Mouse (Mus musculus) neural tube, embryonic 14.5 days (tissue): Measurements from ENCODE around the gene Rsc1a1. TPM values are rescaled to one million over a fixed set of nuclear protein-coding genes. Genes with fewer than 3 reads are reported as not detected.

Experiments used
- ATAC-seq: fragments of 200-750 bp; cut with Nextera tagmentation; 2 replicates; pipeline ENCODE4 v1.8.0; 2017; ENCODE audit warnings: low read depth, mild to moderate bottlenecking, moderate TSS enrichment, moderate library complexity
- H3K27ac ChIP-seq: fragments of 300-500 bp; sonication (generic); 2 replicates; pipeline ENCODE4 v1.5.1; 2014; ENCODE audit warnings: low read depth, mild to moderate bottlenecking, control low read depth, low read length, moderate library complexity, mixed read lengths
- H3K27me3 ChIP-seq: fragments of 300-500 bp; sonication (generic); 2 replicates; pipeline ENCODE4 v1.6.1; 2014; ENCODE audit warnings: low read length; ENCODE audit not compliant: control insufficient read depth, insufficient read depth
- H3K36me3 ChIP-seq: fragments of 300-500 bp; sonication (generic); 2 replicates; pipeline ENCODE4 v1.6.1; 2014; ENCODE audit warnings: low read length, mixed read lengths; ENCODE audit not compliant: control insufficient read depth, insufficient read depth
- H3K4me1 ChIP-seq: fragments of 300-500 bp; sonication (generic); 2 replicates; pipeline ENCODE4 v1.6.1; 2014; ENCODE audit warnings: low read length; ENCODE audit not compliant: control insufficient read depth, insufficient read depth
- H3K4me2 ChIP-seq: fragments of 300-500 bp; sonication (generic); 2 replicates; pipeline ENCODE4 v1.6.1; 2014; ENCODE audit warnings: mild to moderate bottlenecking, low read depth, low read length, control low read depth
- H3K4me3 ChIP-seq: fragments of 300-500 bp; sonication (generic); 2 replicates; pipeline ENCODE4 v1.5.1; 2014; ENCODE audit warnings: low read depth, low read length, control low read depth, mixed read lengths
- H3K9ac ChIP-seq: fragments of 300-500 bp; sonication (generic); replicated peaks from 2 replicates; pipeline ENCODE4 v1.6.1; 2014; ENCODE audit warnings: low read depth, mild to moderate bottlenecking, control low read depth, low read length, mixed read lengths
- H3K9me3 ChIP-seq: fragments of 300-500 bp; sonication (generic); 2 replicates; pipeline ENCODE4 v1.6.1; 2016; ENCODE audit warnings: low read length; ENCODE audit not compliant: control insufficient read depth
- WGBS: fragments of 180-500 bp; shearing (Covaris S2); extraction: QIAGEN DNeasy Blood & Tissue Kit; methylation state at CpG from one replicate; pipeline ENCODE4 v1.1.7; 2014; 5-methylcytosine and 5-hydroxymethylcytosine counted together
- polyA plus RNA-seq: library from polyadenylated mRNA; unstranded; fragments of >200 nt; fragmentation: Nextera tagmentation; extraction: Ambion mirVana; gene quantifications from 2 replicates; pipeline ENCODE4 v1.2.1, GENCODE M21; 2014

Rsc1a1 gene
- polyA plus RNA-seq, 1 experiment from 2014 or later, result 0.83 TPM

GRCm38 (mm10) chr4:141723673-141724068 lies 38.3 kb upstream of the Rsc1a1 start:
- Histone ChIP-seq H3K4me1 (peaks cover 17% of the 10 kb centered on the region), H3K4me2 (peak overlapping the region; percentile 84), H3K27ac (peak overlapping the region; percentile 91; the same call in 1 of the 2 replicates), H3K36me3 (no peaks in the 10 kb centered on the region), H3K9me3 (no peaks in the 10 kb centered on the region), H3K9ac (peak overlapping the region; percentile 90), H3K4me3 (peak overlapping the region; percentile 99), H3K27me3 (no peaks in the 10 kb centered on the region)
- 8% methylated on average over 13 of the region's 13 CpGs for whole genome bisulfite sequencing
- peak; percentile 84 for ATAC-seq

- under 1% methylated on average over 47 of the region's 105 CpGs for WGBS
- Histone ChIP-seq H3K36me3 (no peaks in the 10 kb centered on the region), H3K4me2 (peak within 1 kb of the TSS; percentile 84), H3K9ac (peak within 1 kb of the TSS; percentile 90), H3K27ac (peak within 1 kb of the TSS; percentile 91), H3K4me3 (peak within 1 kb of the TSS; percentile 99), H3K4me1 (peaks cover 17% of the 10 kb centered on the region), H3K27me3 (no peaks in the 10 kb centered on the region), H3K9me3 (no peaks in the 10 kb centered on the region)
- ATAC-seq, result peak; percentile 89
These were observed 37.6 kb upstream of the Rsc1a1 start, which contains the start of gene Ddi2 for GRCm38 (mm10) chr4:141722731-141723672. Ddi2 (minus strand) TSS chr4:141723419.

- Histone ChIP-seq H3K27ac (no peak overlapping the region), H3K4me1 (peaks cover 17% of the 10 kb centered on the region), H3K9me3 (no peaks in the 10 kb centered on the region), H3K4me2 (peak overlapping the region; percentile 84), H3K9ac (no peak overlapping the region), H3K27me3 (no peaks in the 10 kb centered on the region), H3K4me3 (peak overlapping the region; percentile 99), H3K36me3 (no peaks in the 10 kb centered on the region)
- 75% methylated on average over 6 of the region's 6 CpGs for WGBS
- no peak for ATAC-seq
These were observed 36.6 kb upstream of the Rsc1a1 start for GRCm38 (mm10) chr4:141721961-141722360.

GRCm38 (mm10) chr4:141720761-141721523 lies 35.5 kb upstream of the Rsc1a1 start:
- no peak overlapping the region for H3K4me2 ChIP-seq
- H3K27me3 ChIP-seq, result no peaks in the 10 kb centered on the region
- H3K27ac ChIP-seq, result no peak overlapping the region
- H3K9ac ChIP-seq, result no peak overlapping the region
- no peak for ATAC-seq
- H3K4me3 ChIP-seq, result no peak overlapping the region
- no peaks in the 10 kb centered on the region for H3K36me3 ChIP-seq
- peaks cover 17% of the 10 kb centered on the region for H3K4me1 ChIP-seq
- WGBS, result 87% methylated on average over 6 of the region's 6 CpGs
- H3K9me3 ChIP-seq, result no peaks in the 10 kb centered on the region

GRCm38 (mm10) chr4:141719304-141719703 lies 33.9 kb upstream of the Rsc1a1 start:
- H3K9ac ChIP-seq, result no peak overlapping the region
- no peak overlapping the region for H3K4me2 ChIP-seq
- H3K36me3 ChIP-seq, result no peaks in the 10 kb centered on the region
- no peak overlapping the region for H3K27ac ChIP-seq
- H3K9me3 ChIP-seq, result no peaks in the 10 kb centered on the region
- 96% methylated on average over 1 of the region's 1 CpGs for WGBS
- H3K27me3 ChIP-seq, result no peaks in the 10 kb centered on the region
- no peak overlapping the region for H3K4me3 ChIP-seq
- ATAC-seq, result no peak
- peaks cover 17% of the 10 kb centered on the region for H3K4me1 ChIP-seq

GRCm38 (mm10) chr4:141717633-141718032 lies 32.2 kb upstream of the Rsc1a1 start:
- Histone ChIP-seq H3K36me3 (peaks cover 6% of the 10 kb centered on the region; the same call in 1 of the 2 replicates), H3K9me3 (no peaks in the 10 kb centered on the region), H3K27me3 (no peaks in the 10 kb centered on the region), H3K4me3 (no peak overlapping the region), H3K9ac (no peak overlapping the region), H3K27ac (no peak overlapping the region), H3K4me2 (no peak overlapping the region), H3K4me1 (peaks cover 13% of the 10 kb centered on the region)
- WGBS, result 85% methylated on average over 4 of the region's 4 CpGs
- no peak for ATAC-seq

GRCm38 (mm10) chr4:141715027-141715426 lies 29.6 kb upstream of the Rsc1a1 start:
- WGBS, result 54% methylated on average over 2 of the region's 2 CpGs
- no peak overlapping the region for H3K4me3 ChIP-seq
- no peak overlapping the region for H3K9ac ChIP-seq
- H3K9me3 ChIP-seq, result no peaks in the 10 kb centered on the region
- H3K4me2 ChIP-seq, result no peak overlapping the region
- peaks cover 6% of the 10 kb centered on the region; the same call in 1 of the 2 replicates for H3K36me3 ChIP-seq
- H3K27ac ChIP-seq, result no peak overlapping the region
- H3K27me3 ChIP-seq, result no peaks in the 10 kb centered on the region
- no peak for ATAC-seq
- no peaks in the 10 kb centered on the region for H3K4me1 ChIP-seq

GRCm38 (mm10) chr4:141713598-141714142 lies 28.3 kb upstream of the Rsc1a1 start:
- no peak overlapping the region for H3K27ac ChIP-seq
- peaks cover 10% of the 10 kb centered on the region; the same call in 1 of the 2 replicates for H3K36me3 ChIP-seq
- no peak overlapping the region for H3K9ac ChIP-seq
- no peak overlapping the region for H3K4me2 ChIP-seq
- no peak overlapping the region for H3K4me3 ChIP-seq
- no peaks in the 10 kb centered on the region for H3K27me3 ChIP-seq
- no peaks in the 10 kb centered on the region for H3K4me1 ChIP-seq
- H3K9me3 ChIP-seq, result no peaks in the 10 kb centered on the region
- 57% methylated on average over 5 of the region's 5 CpGs for WGBS
- no peak for ATAC-seq
